Mouse (Mus musculus) forebrain, embryonic 11.5 days (tissue): Measurements from ENCODE around the gene 1700021F05Rik. TPM values are rescaled to one million over a fixed set of nuclear protein-coding genes. Genes with fewer than 3 reads are reported as not detected.

ENCODE experiments used
- ATAC-seq: fragments of 200-750 bp; cut with Nextera tagmentation; replicated peaks from 2 replicates; pipeline ENCODE4 v1.8.0; 2017; ENCODE audit warnings: moderate TSS enrichment; ENCODE audit not compliant: low FRiP score
- DNase-seq: peaks from one replicate; pipeline ENCODE4 v3.0.0-alpha.2; 2017; ENCODE audit warnings: low spot score
- H3K27ac ChIP-seq: fragments of 300-500 bp; sonication (generic); 2 replicates; pipeline ENCODE4 v1.5.1; 2014; ENCODE audit warnings: low read depth, low read length
- H3K27me3 ChIP-seq: fragments of 300-500 bp; sonication (generic); 2 replicates; pipeline ENCODE4 v1.6.1; 2014; ENCODE audit warnings: mild to moderate bottlenecking, low read length, mixed read lengths; ENCODE audit not compliant: control insufficient read depth, insufficient read depth
- H3K36me3 ChIP-seq: fragments of 300-500 bp; sonication (generic); 2 replicates; pipeline ENCODE4 v1.6.1; 2014; ENCODE audit warnings: mild to moderate bottlenecking, low read length, moderate library complexity, mixed read lengths; ENCODE audit not compliant: control insufficient read depth, insufficient read depth
- H3K4me1 ChIP-seq: fragments of 300-500 bp; sonication (generic); replicated peaks from 2 replicates; pipeline ENCODE4 v1.6.1; 2014; ENCODE audit warnings: low read length, mixed read lengths; ENCODE audit not compliant: control insufficient read depth, insufficient read depth
- H3K4me2 ChIP-seq: fragments of 300-500 bp; sonication (generic); 2 replicates; pipeline ENCODE4 v1.6.1; 2014; ENCODE audit warnings: low read depth, mild to moderate bottlenecking, low read length, moderate library complexity, mixed read lengths; ENCODE audit not compliant: severe bottlenecking
- H3K4me3 ChIP-seq: fragments of 300-500 bp; sonication (generic); 2 replicates; pipeline ENCODE4 v1.5.1; 2014; ENCODE audit warnings: low read depth, low read length
- H3K9ac ChIP-seq: fragments of 300-500 bp; sonication (generic); 2 replicates; pipeline ENCODE4 v1.6.1; 2014; ENCODE audit warnings: low read length
- H3K9me3 ChIP-seq: fragments of 300-500 bp; sonication (generic); 2 replicates; pipeline ENCODE4 v1.6.1; 2016; ENCODE audit warnings: low read length, mixed read lengths; ENCODE audit not compliant: control insufficient read depth
- WGBS: fragments of 180-500 bp; shearing (Covaris S2); extraction: QIAGEN DNeasy Blood & Tissue Kit; methylation state at CpG from one replicate; pipeline ENCODE4 v1.1.7; 2014; 5-methylcytosine and 5-hydroxymethylcytosine counted together
- polyA plus RNA-seq: library from polyadenylated mRNA; unstranded; fragments of >200 nt; fragmentation: Nextera tagmentation; extraction: Ambion mirVana; gene quantifications from 2 replicates; pipeline ENCODE4 v1.2.1, GENCODE M21; 2014

The 1700021F05Rik gene
- polyA plus RNA-seq, 1 experiment from 2014 or later, result 69.7 TPM

DNA sequence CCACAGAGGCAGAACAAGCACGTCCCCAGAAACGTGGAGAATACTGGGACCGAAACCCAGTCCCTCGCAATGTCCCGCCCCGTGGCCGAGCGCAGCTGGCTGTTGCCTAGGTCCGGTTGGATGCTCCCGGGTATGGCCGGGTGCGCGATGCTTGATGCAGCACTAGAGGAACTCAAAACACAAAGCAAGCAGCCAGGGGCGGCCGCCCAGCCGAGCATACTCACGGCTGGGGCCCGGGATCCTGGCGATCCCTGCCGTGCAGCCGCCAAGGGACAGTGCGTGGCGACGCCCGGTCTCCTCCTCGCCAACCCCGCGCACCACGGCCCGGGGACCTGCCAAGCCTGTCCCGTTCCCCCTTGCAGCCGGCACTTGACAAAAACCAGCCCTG lies 37.6 kb upstream of the 1700021F05Rik start:
- WGBS, result under 1% methylated on average over 32 of the region's 32 CpGs
- peaks cover 1% of the 10 kb centered on the region; the same call in 1 of the 2 replicates for H3K4me1 ChIP-seq
- H3K9me3 ChIP-seq, result no peaks in the 10 kb centered on the region
- peaks cover 6% of the 10 kb centered on the region for H3K27me3 ChIP-seq
- H3K36me3 ChIP-seq, result no peaks in the 10 kb centered on the region; the same call in 1 of the 2 replicates
- peak overlapping the region; percentile 89 for H3K27ac ChIP-seq
- peak overlapping the region; percentile 75 for H3K4me3 ChIP-seq
- peak; percentile 88 for DNase-seq
- H3K4me2 ChIP-seq, result peak overlapping the region; percentile 84
- peak; percentile 37 for ATAC-seq
- H3K9ac ChIP-seq, result peak overlapping the region; percentile 95

DNA sequence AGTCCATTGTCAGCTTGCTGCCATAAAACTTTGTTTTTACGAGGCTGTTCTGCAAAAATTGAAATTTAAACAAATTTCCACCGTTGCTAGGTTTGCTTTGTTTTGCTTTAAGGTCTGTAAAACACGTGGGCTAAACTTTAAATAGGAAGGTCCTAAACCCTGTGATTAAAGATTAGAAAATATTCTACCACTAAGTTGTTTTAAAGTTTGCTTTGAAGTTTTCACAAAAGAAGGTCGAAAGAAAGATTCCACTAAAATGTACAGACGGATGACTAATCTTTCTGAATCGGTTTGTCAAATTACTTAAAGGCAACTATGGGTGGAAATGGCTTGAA lies 37.2 kb upstream of the 1700021F05Rik start, which contains the start of gene Cd24a:
TSS of gene Cd24a (plus strand) at position 288 of the 335 bp plus-strand sequence.
- Histone ChIP-seq H3K27ac (peak within 1 kb of the TSS; percentile 89), H3K27me3 (peaks cover 6% of the 10 kb centered on the region), H3K9me3 (no peaks in the 10 kb centered on the region), H3K9ac (peak within 1 kb of the TSS; percentile 95), H3K36me3 (no peaks in the 10 kb centered on the region; the same call in 1 of the 2 replicates), H3K4me1 (peaks cover 1% of the 10 kb centered on the region; the same call in 1 of the 2 replicates), H3K4me2 (peak within 1 kb of the TSS; percentile 84), H3K4me3 (peak within 1 kb of the TSS; percentile 75)
- DNase-seq (no peak), ATAC-seq (no peak)
- WGBS, result 2% methylated on average over 6 of the region's 6 CpGs

- no peak for ATAC-seq
- no peak overlapping the region for H3K27ac ChIP-seq
These were observed 36.7 kb upstream of the 1700021F05Rik start for GRCm38 (mm10) chr10:43577299-43577996.

DNA sequence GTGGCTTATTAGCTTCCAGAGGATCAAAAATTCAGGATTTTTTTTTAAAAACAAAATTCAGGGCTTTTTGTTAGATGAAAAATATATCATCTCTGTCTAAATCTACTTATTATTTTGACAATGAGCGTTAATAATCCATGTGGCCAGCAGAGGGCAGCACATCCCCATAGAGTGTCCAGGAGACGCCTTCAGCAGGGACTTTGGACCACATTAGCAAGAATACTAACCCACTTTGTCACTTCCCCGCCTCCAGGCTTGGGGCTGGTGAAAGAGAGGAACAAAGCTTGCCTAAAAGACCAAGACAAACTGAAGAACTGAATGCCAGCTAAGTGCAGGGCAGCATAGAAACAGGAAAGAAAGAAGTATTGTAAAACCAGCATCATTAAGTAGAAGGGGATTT lies 34.2 kb upstream of the 1700021F05Rik start:
- H3K27me3 ChIP-seq, result peaks cover 6% of the 10 kb centered on the region
- no peaks in the 10 kb centered on the region for H3K36me3 ChIP-seq
- DNase-seq (peak; percentile 84), ATAC-seq (no peak)
- WGBS, result 0% methylated on average over 3 of the region's 3 CpGs
- H3K4me1 ChIP-seq, result no peaks in the 10 kb centered on the region; the same call in 1 of the 2 replicates
- no peak overlapping the region for H3K4me3 ChIP-seq
- H3K27ac ChIP-seq, result no peak overlapping the region
- no peak overlapping the region for H3K9ac ChIP-seq
- peaks cover 5% of the 10 kb centered on the region; the same call in 1 of the 2 replicates for H3K9me3 ChIP-seq
- H3K4me2 ChIP-seq, result no peak overlapping the region

More at GRCm38 (mm10) chr10:43577299-43577996, 36.7 kb upstream of the 1700021F05Rik start:
- Histone ChIP-seq H3K4me3 (peak overlapping the region; percentile 19; the same call in 1 of the 2 replicates), H3K4me2 (peak overlapping the region; percentile 84), H3K4me1 (peaks cover 1% of the 10 kb centered on the region; the same call in 1 of the 2 replicates), H3K9me3 (no peaks in the 10 kb centered on the region), H3K27me3 (peaks cover 6% of the 10 kb centered on the region), H3K36me3 (no peaks in the 10 kb centered on the region; the same call in 1 of the 2 replicates), H3K9ac (peak overlapping the region; percentile 95; the same call in 1 of the 2 replicates)
- WGBS, result 17% methylated on average over 19 of the region's 19 CpGs
- DNase-seq, result peak; percentile 72

- no peak for DNase-seq
- Histone ChIP-seq H3K4me2 (no peak overlapping the region), H3K27ac (no peak overlapping the region)
These were observed 33.6 kb upstream of the 1700021F05Rik start for GRCm38 (mm10) chr10:43574352-43574751.

DNA sequence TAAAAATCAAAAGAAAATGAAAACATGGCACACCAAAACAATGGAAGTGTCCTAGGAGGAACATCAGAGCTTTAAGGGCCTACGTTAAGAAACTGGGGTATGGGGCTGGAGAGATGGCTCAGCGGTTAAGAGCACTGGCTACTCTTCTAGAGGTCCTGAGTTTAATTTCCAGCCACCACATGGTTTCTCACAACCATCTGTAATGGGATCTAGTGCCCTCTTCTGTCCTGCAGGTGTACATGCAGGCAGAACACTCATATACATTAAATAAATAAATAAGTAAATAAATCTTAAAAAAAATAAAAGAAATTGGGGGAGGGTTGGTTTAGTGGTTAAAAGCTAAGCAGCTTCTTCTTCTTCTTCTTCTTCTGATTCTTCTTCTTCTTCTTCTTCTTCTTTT lies 20.5 kb upstream of the 1700021F05Rik start:
- no peaks in the 10 kb centered on the region for H3K9me3 ChIP-seq
- DNase-seq (no peak), ATAC-seq (no peak)
- H3K36me3 ChIP-seq, result no peaks in the 10 kb centered on the region
- no peak overlapping the region for H3K4me2 ChIP-seq
- H3K4me3 ChIP-seq, result no peak overlapping the region
- no peaks in the 10 kb centered on the region for H3K27me3 ChIP-seq
- H3K27ac ChIP-seq, result no peak overlapping the region
- 87% methylated on average over 2 of the region's 2 CpGs for WGBS
- H3K9ac ChIP-seq, result no peak overlapping the region
- no peaks in the 10 kb centered on the region for H3K4me1 ChIP-seq

More at GRCm38 (mm10) chr10:43574352-43574751, 33.6 kb upstream of the 1700021F05Rik start:
- Histone ChIP-seq H3K9me3 (peaks cover 5% of the 10 kb centered on the region; the same call in 1 of the 2 replicates), H3K36me3 (no peaks in the 10 kb centered on the region), H3K4me3 (no peak overlapping the region), H3K4me1 (no peaks in the 10 kb centered on the region; the same call in 1 of the 2 replicates), H3K27me3 (peaks cover 6% of the 10 kb centered on the region), H3K9ac (no peak overlapping the region)
- no peak for ATAC-seq
- WGBS, result 85% methylated on average over 2 of the region's 2 CpGs

DNA sequence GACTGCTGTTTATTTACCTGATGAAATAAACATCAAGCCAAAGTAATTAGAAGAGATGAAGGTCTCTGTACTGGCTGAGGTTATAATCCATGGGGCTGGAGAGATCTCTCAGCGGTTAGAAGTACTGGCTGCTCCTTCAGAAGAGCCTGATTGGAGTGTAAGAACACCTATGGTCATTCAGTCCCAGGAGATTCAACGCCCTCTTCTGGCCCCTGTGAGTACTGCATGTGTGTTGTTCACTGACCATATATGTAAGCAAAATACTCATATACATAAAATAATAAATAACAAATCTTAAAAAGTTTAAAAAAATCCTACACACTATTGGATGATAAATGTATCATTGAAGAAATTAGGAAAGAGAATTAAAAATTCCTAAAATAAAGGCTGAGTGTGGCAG lies 20.0 kb upstream of the 1700021F05Rik start:
- DNase-seq, result no peak
- no peak overlapping the region for H3K27ac ChIP-seq
- H3K27me3 ChIP-seq, result no peaks in the 10 kb centered on the region
- no peak overlapping the region for H3K4me3 ChIP-seq
- no peak overlapping the region for H3K9ac ChIP-seq
- H3K4me1 ChIP-seq, result no peaks in the 10 kb centered on the region
- no peak overlapping the region for H3K4me2 ChIP-seq
- ATAC-seq, result no peak
- 37% methylated on average over 2 of the region's 2 CpGs for WGBS
- no peaks in the 10 kb centered on the region for H3K36me3 ChIP-seq
- H3K9me3 ChIP-seq, result no peaks in the 10 kb centered on the region

DNA sequence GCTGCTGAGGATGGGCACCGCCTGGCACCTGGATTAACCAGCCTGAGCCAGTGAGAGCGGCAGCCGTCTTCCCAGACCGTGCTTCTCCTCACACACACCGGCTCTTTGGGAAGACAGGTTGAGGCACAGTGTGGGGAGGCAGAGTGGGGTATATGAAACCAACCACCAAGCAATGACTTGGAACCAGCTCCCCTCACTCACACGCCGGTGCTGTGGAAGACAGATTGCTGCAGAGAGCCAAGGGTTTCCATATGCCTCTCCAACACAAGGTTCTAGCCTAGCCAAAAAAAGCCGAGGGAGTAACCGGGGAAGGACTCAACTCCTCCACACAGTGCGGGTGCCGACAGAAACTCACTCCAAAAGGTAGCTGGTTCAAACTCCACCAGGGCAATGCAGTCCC lies 18.5 kb upstream of the 1700021F05Rik start:
- ATAC-seq, result no peak
- Histone ChIP-seq H3K36me3 (no peaks in the 10 kb centered on the region), H3K27ac (no peak overlapping the region)

More for the DNA sequence above, 18.5 kb upstream of the 1700021F05Rik start:
- Histone ChIP-seq H3K9me3 (no peaks in the 10 kb centered on the region), H3K9ac (no peak overlapping the region), H3K4me1 (no peaks in the 10 kb centered on the region), H3K4me2 (no peak overlapping the region), H3K4me3 (no peak overlapping the region), H3K27me3 (no peaks in the 10 kb centered on the region)
- no peak for DNase-seq
- 77% methylated on average over 11 of the region's 11 CpGs for whole genome bisulfite sequencing
